Mouse (Mus musculus): ENCODE data around the gene Dlg2.

GRCm38 (mm10) chr7:91689829-91690228 lies 1213.4 kb downstream of the Dlg2 start:
- no peak for TF ChIP-seq POLR2A (IDR thresholded peaks at IDR 0.05; ENCODE audit: borderline replicate concordance, insufficient read depth, low read length)
- TF ChIP-seq CTCF (IDR thresholded peaks at IDR 0.05; ENCODE audit: borderline replicate concordance, insufficient read depth, low read depth, low read length) = no peak
